Mouse (Mus musculus) left cerebral cortex, postnatal 25 days (tissue): ENCODE results near the gene Sf1. TPM values are rescaled to one million over a fixed set of nuclear protein-coding genes. Genes with fewer than 3 reads are reported as not detected.

Experiments
- DNase-seq, 2 experiments: peaks; one replicate each; pipeline ENCODE4 v3.0.0; 2022; ENCODE audit warnings: low spot score in 2 of 2, mixed read lengths in 1 of 2
- intact Hi-C: fragments of 180-260 bp; cut with DNase I; formaldehyde crosslinking; loops from one replicate; pipeline ENCODE4 v1.15.1; 2025
- total RNA-seq, 2 experiments: library from RNA; stranded (reverse); gene quantifications; 2 replicates each; pipeline ENCODE4 v1.2.3; 2021

Sf1 gene
- total RNA-seq, 2 experiments from 2014 or later, result 180 to 195 TPM

DNA sequence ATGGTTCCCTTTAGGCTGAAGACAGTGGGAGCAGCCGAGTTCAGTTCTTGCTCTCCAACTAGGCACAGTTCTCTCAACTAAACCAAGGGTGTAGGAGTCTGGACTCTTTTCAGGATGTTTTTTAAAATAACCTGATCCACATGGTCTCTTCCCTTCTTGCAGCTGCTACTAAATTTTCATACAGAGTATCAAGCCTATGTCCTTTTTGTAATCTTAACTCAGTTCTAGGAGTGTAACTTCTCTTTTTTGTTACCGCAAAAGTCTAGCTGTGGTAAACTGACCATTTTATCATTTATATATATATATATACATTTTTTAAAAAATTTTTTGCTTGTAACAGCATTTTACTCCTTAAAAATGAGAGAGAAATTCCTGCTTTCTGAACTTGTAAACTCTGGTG lies 6.7 kb downstream of the Sf1 start:
- intact Hi-C loops, result loop anchor here (5.0 kb wide), 1 partner anchor 47 kb away; the partner anchor contains the start of gene Nrxn2
- DNase-seq, result peak in 1 of 2 experiments; percentile 46

DNA sequence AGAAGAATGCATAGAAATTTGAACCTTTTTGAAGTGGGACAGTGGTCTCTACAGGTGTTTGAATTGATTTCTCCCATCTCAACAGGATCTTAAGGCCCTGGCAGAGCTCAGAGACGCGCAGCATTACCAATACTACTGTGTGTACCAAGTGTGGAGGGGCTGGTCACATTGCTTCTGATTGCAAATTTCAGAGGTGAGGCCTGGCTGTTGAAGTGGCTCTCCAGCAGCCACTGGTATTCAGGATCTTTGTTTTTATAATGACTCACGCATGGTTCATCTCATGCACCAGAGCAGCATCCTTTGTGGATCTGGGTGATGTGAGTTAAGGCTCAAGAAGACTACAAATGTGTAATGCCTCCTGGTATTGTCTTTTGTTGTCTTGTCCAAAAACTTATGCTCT lies 8.9 kb downstream of the Sf1 start:
- intact Hi-C loops, result loop anchor here (5.0 kb wide), 1 partner anchor 45 kb away; the partner anchor contains the start of gene Nrxn2
- no peak for DNase-seq

DNA sequence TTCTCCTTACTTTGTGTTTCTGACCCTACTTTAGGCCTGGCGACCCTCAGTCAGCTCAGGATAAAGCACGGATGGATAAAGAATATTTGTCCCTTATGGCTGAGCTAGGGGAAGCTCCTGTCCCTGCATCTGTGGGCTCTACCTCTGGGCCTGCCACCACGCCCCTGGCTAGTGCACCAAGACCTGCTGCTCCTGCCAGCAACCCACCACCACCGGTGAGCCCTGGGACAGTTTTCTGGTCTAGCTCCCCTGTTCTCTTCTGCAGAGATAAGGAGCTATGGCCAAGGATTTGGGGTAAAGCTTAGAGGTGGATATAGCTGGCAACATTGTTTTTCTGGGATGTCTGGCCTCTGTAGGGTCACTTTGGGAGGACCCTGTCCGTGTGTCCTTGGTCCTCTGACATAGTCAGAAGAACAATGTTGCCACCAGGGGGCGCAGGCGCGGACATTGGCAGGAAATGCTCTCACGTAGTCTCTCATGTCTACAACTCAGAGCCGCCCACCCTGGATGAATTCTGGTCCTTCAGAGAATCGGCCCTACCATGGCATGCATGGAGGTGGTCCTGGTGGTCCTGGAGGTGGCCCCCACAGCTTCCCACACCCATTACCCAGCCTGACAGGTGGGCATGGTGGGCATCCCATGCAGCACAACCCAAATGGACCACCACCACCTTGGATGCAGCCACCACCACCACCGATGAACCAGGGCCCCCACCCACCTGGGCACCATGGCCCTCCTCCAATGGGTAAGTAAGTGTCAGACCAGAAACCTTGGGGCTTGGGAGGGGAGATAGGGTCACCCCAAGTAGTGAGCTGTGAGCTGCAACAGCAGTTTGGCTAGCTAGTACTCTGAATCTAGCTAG lies 10.3 kb downstream of the Sf1 start:
- intact Hi-C loops, result loop anchor here (5.0 kb wide), 1 partner anchor 44 kb away; the partner anchor contains the start of gene Nrxn2
- DNase-seq, result peak; percentile 72 to 74

DNA sequence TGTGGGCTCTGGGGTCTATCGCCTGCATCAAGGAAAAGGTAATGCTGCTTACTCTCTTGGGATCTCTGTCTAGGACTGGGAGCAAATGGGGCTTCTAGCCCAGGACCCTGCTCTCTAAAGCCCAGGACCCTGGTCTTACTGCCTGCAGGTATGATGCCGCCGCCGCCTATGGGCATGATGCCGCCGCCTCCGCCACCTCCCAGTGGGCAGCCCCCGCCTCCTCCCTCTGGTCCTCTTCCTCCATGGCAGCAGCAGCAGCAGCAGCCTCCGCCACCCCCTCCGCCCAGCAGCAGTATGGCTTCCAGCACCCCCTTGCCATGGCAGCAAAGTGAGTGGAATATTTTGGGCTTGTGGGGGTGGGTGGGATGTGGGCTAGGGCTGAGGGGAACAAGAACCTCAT lies 11.1 kb downstream of the Sf1 start:
- intact Hi-C loops, result loop anchor here (5.0 kb wide), 1 partner anchor 43 kb away; the partner anchor contains the start of gene Nrxn2
- no peak for DNase-seq

DNA sequence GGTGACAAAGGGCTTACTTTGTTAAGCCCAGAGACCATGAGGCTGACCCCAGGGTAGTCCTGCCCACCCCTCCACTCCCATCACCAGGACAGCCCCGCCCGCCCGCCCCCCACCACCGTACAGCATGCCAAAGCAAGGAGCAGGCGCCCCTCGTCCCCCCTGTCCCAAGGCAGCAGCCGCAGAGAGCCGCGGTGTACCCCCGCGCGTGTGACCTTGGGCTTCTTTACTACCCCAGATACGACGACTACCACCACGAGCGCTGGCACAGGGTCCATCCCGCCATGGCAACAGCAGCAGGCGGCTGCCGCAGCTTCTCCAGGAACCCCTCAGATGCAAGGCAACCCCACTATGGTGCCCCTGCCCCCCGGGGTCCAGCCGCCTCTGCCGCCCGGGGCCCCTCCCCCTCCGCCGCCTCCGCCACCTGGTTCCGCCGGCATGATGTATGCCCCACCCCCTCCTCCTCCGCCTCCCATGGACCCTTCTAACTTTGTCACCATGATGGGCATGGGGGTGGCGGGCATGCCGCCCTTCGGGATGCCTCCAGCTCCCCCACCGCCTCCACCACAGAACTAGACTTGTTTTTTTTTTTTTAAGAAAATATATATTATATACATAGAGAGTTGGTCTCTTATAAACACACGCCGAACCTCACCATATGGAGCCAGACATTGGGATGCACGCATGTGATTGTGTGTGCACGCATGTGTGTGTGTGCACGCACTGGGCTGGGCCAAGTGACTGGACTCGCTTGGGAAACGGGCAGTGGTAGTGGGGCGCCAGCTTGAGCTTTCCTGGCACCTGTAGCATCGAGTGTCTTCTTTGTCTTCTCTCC lies 12.1 kb downstream of the Sf1 start:
- DNase-seq, result no peak
- intact Hi-C loops, result no loop called here

DNA sequence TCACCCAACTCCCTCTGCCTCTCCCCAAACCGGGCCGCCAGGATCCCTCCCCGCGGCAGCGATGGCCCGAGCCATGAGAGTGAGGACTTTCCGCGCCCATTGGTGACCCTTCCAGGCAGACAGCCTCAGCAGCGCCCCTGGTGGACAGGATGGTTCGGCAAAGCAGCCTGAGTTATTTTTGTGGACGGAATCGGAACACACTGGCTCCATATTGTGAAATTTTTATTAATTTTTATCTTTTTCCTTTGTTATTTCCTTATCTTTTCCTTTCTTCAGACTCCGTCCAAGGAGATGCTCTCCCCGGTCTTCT lies 12.7 kb downstream of the Sf1 start:
- DNase-seq, result no peak
- intact Hi-C loops, result no loop called here

DNA sequence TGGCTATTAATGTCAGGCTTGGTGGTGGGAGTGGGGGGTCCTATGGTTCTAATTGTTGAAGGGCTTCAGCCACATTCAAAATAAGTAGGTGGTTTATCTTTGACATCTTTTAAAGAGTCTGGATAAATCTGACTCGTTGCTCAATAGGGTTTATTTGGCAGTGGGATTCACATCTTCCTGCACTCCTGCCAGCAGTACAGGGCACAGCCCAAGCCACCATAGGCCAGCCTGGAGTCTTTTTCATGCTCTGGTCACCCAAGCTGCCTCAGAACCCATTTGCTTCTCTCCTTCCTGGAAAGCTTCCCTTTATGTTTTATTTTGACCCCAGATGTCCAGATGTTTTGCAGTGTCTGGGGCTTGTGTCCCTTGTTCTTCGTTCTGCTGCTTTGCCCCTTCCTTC lies 13.2 kb downstream of the Sf1 start:
- intact Hi-C loops, result no loop called here
- no peak for DNase-seq

DNA sequence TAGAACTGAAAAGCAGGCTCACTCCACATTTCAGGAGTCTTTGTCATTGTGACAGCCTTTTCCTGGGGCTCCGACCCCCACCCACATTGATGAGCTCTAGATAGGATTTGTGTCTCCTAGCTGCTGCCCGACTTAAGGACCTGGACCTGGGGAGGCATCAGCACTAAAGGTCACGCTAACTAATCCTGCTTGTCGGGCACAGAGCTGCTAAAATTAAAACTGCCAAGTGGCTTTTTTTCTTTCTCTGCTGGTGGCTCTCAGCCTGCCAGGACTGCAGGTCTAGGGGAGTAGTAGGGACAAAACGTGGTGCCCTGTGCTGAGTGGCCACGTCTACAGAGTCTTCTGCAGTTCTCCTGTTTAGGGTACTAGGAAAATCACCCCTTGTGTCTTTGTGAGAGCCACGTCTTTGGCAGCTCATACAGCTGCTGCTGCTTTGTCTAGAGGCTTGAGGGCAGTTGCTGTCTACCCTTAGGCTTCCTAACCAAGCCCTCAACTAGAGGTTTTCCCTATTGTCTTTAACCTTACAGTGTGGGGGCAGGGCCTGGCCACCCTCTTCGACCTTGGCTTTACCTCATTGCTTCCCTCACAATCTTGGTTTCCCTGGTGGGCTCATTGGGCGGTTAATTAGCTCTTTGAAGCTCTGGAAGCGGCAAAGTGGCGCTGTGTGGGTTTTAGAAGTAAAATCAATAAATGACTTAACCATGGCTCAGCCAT lies 14.0 kb downstream of the Sf1 start:
- intact Hi-C loops, result no loop called here

DNA sequence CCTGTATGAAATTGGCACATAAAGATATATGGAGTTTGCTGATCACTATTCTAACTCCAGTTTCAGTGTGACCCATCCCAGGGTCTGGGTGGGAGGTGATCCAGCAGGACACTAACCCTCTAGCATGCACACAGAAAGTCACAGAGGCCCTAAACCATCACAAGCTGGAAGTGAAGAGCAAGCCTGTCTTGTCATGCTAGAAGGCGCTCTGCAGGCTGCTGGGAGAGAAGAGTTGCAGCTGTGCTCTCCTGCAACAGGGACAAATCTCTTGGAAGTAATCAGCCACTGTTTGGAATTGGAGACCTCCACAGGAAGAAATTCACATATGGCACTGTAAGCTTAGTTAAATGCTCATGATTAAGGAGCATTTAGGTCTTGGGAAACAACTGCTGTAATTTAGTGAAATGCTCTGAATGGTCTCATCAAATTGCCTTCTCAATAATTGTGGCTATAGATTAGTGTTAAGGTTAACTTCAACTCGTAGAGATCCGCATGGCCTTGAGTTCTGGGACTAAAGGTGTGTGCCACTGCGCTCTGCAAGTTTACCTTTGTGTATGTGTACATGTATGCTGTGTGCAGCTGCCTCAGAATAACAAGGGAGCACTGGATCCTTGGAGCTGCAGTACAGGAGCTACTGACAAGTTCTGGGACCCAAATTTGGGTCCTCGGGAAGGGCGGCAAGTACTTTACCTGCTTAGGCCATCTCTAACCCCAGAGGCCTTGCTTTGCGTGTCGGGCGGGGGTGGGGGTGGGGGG lies 17.1 kb downstream of the Sf1 start:
- intact Hi-C loops, result no loop called here
- DNase-seq, result no peak

More for the DNA sequence above, 14.0 kb downstream of the Sf1 start:
- DNase-seq, result no peak

DNA sequence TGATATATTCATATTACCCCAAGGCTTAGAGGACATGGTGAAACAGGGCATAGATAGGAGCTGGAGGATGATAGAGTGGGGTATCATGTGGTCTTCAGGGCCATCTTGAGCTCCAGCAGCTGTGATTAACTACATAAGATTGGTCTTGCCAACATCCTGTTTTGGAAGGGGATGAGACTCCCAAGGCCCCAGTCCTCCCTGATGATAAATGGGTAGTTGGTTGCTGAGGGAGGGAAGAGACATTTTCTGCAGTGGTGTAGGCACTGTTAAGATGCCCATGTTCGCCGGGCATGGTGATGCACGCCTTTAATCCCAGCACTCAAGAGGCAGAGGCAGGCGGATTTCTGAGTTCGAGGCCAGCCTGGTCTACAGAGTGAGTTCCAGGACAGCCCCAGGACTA lies 17.7 kb downstream of the Sf1 start:
- no peak for DNase-seq
- intact Hi-C loops, result no loop called here

DNA sequence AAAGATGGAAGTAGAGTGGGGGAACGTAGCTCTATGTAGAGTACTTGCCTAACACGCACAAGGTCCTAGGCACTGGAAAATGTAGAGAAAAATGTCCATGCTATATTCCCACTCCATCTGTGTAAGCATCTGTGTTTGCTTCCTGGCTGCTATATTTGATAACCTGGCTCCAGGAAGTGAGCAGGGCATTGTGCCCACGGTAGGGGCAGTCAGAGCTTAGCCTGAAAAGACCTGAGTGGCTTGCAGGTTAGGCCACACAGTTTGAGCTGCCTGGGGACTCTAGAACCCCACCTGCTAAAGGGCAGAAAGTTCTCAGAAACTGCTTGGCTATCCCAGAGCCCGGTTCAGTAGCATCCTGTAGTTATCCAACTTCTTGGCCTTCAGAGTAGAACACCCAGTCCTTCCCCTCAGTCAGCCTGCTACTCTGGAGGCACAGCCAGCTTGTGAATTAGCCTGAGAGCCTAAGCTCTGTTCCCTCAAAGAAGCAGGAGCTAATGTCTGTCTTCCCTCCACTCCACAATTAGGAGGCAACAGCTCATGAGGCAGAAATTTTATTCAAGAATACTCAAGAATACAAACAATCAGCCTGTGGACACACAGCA lies 18.9 kb downstream of the Sf1 start:
- intact Hi-C loops, result no loop called here
- no peak for DNase-seq

DNA sequence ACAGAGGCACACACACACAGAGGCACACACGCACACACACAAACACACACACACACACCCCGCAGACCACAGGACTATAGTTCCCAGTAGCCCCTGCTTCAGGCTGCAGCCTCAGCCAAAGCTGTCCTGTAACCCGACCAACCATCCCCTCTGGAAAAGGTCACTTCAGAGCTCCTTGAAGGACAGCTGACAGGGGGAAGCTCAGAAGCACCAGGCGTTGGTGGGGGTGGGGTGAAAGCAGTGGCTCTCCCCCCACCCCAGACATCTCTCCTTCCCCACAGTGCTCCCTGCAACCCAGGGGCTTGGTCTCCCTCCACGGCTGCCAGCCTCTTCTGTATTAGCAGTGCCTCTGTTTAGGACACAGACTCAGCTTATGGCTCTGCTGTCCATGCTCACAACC lies 20.0 kb downstream of the Sf1 start:
- no peak for DNase-seq
- intact Hi-C loops, result no loop called here

DNA sequence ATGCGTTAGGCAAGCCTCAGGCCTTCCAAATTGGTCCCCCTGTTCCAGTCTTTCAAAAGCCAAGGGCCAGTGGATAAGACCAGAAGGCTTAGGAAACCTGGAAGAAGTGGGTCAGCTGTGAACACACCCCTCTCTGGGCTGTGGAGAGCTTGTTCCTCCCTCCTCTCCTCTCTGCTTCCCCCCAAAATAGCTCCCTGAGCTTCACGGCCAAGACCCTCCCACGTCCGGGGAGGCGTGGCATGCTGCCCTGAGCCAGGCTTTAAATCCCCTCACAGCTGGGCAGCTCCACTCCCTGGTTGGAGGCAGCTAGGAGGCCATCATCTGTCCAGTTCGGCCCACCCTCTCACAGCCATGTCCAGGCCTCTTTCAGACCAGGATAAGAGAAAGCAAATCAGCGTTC lies 20.6 kb downstream of the Sf1 start, which contains the start of gene Pygm:
Pygm (plus strand) TSS at position 272 of the 400 bp plus-strand sequence.
- intact Hi-C loops, result no loop called here
- DNase-seq, result peak; percentile 42 to 83

DNA sequence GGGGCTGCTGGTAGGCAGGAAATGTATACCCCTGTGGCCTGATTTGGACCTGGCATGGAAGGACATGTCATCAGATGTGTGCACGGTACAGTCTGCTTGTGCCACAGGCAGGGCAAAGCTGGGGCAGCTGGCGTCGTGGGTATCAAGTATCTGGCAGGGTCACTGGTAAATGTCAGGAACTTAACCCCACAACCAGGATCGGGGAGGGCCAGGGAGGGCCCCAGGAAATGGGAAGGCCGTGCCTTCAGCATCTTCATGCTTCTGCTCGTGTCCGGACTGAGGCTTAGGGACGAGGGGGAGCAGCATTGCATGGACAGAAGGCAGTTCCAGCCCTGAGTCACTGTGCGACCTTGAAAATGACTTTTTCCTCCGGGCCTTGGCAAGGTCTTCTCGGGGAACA lies 21.5 kb downstream of the Sf1 start:
- DNase-seq, result no peak
- intact Hi-C loops, result no loop called here

DNA sequence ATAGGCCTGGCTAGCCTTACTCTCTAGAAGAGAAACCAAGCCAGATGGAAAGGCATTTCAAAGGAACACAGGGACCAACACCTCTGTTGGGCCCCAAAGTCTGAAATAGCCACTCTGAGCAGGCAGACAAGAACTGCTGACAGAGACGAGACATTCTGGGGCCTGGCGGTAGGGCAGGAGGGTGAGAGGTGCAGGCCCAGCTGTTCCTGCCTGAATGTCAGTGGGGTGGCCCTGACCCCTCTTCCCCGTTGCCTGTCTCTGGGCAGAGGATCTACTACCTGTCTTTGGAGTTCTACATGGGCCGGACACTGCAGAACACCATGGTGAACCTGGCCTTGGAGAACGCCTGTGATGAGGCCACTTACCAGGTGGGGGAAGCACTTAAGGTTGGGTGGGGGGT lies 21.9 kb downstream of the Sf1 start:
- intact Hi-C loops, result no loop called here
- DNase-seq, result no peak

DNA sequence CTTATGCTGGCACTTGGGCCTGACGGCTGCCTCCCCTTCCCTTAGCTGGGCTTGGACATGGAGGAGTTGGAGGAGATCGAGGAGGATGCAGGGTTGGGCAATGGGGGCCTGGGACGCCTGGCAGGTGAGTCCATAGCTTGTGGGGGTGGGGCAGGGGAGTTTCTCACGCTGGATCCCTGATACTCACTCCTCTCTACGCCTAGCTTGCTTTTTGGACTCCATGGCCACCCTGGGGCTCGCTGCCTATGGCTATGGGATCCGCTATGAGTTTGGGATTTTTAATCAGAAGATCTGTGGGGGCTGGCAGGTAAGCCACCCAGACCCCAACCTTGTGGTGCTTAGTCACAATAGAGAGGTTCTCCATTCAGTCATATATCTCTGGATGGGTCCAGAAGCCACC lies 22.3 kb downstream of the Sf1 start:
- intact Hi-C loops, result no loop called here
- DNase-seq, result no peak

DNA sequence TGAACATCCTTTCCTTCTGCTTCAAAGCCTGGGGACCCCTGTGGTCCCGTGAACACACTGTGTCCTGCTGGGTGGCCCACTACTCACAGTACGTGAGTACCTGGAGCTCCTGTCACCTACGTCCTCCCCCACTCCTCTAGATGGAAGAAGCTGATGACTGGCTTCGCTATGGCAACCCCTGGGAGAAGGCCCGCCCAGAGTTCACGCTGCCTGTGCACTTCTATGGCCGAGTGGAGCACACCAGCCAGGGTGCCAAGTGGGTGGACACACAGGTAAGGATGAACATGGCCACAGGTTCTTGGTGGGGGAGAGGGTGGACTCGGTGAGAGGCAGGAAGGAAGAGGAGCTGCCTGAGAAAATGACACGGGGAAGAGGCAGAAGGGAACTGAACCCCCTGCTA lies 22.7 kb downstream of the Sf1 start:
- intact Hi-C loops, result no loop called here
- no peak for DNase-seq

DNA sequence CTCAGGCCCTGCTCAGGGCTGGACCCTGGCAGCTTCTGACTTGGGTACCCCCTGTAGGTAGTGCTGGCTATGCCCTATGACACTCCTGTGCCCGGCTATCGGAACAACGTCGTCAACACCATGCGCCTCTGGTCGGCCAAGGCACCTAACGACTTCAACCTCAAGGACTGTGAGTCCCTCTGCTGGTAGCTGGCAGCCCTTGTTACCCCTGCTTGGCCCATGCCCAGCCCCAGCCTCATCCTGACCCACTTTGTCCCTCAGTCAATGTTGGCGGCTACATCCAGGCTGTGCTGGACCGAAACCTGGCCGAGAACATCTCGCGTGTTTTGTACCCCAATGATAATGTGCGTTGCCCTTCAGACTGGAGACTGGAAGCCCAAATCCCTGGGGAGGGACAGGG lies 24.5 kb downstream of the Sf1 start:
- DNase-seq, result no peak
- intact Hi-C loops, result no loop called here

DNA sequence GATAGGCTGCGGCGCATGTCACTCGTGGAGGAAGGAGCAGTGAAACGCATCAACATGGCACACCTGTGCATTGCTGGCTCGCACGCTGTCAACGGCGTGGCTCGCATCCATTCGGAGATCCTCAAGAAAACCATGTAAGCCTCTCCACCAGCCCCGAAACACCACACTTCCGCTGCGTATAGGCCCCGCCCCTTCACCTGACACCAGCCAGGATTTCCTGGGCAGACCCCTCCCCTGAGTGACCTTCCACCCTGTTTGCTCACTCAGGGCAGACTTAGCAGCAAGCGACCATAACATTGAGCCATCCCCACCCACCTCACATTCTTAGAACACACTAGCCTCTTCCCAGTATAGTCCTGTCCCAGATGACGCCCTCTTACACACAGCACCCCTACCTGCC lies 26.3 kb downstream of the Sf1 start:
- no peak for DNase-seq

More for the DNA sequence above, 26.3 kb downstream of the Sf1 start:
- intact Hi-C loops, result no loop called here
